Mouse (Mus musculus) CH12F3 (cell line): ENCODE data around the gene Flt3l.

Experiments used
- in situ Hi-C: fragments of 300-500 bp; cut with MboI; formaldehyde crosslinking; loops from 2 replicates; pipeline ENCODE4 v1.14.3; 2020; ENCODE audit warnings: low sequenced_read_pairs

Flt3l gene

DNA sequence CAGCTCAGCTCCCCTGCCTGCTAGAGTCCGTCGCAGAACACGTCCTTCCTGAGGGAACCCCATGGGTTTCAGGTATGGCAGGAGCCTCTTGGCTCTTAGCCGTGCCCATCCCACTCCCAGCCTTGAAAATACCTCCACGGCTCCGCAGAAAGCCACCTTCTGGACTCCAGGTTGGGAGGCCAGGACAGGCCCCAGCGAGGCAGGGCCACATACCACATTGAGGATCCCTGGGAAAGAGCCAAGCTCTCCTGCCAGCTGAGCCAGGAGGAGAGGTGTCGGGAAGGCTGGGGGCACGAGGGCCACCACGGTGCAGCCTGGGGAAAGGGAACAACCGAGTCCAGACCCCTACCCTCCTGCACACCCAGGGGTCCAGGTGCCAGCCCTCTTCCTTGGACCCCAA, 11.0 kb upstream of the Flt3l start:
- in situ Hi-C loops, result no loop called here

DNA sequence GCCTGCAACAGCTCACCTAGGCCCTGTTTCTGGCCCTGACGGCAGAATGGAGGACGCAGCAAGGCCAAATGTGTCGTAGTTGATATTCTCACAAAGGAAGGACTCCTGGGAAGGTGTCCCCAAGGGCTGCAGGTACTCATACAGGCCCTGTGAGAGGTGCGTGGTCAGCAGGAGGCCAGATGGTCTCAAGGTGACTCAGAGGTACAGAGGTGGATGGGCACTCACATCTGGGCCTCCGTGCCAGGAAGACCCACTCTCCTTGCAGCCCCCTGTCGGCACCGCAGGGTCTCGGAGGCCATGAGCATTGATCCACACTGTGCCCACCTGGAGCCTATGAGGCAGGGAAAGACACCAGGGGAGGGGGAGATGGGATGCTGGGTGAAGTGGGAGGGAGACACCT, 9.2 kb upstream of the Flt3l start:
- in situ Hi-C loops, result no loop called here

DNA sequence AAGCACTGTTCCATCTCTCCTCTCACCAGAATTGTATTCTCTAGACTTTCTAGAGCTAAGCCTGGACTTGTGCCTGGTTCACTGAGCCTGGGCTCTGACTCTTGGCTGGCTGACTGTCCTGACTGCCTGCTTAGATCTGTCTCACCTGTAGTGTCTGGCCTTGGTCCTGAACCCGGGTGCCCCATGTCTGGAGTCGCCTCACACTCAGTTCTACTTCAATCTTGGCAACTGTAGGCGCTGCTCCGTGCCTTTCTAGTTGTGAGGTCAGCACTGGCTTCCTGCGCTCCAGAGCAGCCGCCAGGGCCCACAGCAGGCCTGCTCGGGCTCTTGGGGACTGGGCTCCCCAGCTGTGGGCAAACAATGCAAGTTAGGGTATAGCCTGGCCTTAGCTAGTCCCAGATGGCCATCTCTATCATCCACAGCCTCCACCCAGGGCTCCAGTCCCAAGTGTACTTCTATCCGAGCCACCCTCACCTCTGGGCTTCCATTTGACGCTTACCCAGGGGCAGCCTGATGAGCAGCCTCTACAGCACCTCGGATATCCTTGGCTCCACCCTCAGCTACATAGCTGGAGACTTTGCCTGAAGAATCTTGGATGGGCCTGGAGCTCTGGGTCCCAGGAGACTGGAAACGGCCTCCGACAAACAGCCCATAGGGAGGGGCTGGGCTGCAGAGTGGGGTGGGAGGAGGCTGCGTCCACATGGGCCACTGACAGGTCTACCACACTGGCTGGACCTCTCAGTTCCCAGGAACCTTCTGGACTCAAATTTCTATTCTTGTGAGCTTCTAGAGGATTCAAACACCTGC, 8.3 kb upstream of the Flt3l start:
- in situ Hi-C loops, result no loop called here

DNA sequence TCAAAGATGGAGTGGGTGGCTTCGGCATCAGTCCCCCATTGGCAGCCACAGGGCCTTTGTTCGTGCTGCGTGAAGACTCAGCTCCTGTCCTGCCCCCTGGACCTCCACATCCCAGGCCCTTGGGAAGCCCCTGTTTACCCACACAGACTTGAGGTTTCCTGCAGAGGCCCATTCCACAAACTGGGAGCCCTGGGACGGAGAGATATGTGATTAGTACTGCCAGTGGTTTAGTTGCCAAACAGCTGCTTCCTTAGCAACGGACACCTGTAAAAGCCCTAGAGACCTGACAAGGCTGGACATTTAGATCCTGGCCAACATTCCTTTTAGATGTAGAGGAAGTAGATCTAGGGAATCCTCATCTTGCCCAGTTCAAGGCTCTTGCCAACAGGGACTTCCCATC, 5.7 kb upstream of the Flt3l start:
- in situ Hi-C loops, result no loop called here

DNA sequence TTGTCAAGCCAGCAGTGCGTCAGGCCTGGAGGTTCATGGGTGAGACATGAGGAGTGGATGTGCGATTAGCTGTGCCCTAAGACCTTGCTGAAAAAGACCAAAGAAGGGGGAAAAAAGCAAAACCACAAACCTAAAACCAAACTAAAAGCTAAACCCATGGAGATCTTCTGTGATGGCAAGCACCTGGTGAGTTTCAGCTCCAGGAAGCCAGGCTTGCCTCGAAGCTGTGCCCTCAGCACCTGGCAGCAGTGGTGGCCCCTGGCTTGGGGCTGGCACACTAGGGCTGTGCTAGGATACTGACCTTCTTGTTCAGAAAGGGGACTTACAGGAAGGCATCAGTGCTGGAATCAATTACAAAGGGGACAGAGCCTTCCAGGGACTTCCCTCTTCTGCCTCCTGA, 5.1 kb upstream of the Flt3l start:
- in situ Hi-C loops, result no loop called here

DNA sequence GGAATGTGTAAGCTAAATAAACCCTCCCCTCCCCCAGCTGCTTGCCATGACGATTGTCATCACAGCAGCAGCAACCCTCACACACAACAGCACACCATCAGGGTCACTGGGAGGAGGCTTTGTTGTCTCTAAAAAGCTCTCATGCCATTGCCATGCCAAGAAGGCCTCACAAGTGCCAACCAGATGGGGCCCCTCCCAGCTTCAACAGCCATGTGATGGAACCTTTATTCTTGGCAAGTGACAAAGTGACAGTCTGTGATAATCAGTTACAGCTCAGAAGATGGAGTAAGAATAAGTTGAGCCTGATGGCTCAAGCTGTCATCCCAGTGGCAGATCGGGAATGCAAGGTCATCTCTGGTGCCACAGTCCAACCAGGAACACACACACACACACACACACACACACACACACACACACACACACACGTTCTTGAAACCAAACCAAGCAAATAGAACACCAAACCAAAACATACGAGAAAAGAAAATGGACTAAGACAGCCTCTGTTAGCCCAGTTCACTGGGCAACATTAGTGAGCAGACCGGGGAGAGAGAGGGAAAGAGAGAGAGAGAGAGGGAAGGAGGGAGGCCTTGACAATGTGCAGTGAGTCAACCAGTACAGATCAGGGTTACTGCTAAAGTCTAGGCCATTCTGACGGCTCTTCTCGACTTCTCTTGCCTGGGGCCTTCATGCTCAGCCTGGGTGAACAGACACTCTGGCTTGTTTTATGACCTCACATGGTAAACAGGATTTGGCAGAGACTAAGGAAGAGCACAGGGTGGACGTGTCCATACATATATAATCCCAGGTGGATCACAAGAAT, 3.9 kb upstream of the Flt3l start:
- in situ Hi-C loops, result no loop called here

DNA sequence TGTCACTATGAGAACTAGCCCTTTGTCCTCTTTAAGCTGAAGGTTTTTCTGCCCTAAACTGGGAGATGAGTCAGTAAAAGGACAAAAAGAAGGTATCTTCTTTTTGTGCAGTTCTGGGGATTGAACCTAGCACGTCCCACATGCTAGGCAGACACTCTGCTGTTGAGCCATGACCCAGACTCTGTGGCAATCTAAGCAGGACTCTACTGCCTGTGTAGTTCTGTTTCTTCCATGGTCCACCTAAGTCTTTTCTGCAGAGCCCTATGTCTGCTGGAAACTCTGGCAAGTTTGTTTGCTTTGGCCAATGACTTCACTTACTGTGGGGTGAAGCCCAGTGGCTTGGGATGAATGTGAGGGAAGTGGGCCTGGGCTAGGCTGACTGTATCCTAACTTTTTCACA, 2.2 kb upstream of the Flt3l start:
- in situ Hi-C loops, result no loop called here

DNA sequence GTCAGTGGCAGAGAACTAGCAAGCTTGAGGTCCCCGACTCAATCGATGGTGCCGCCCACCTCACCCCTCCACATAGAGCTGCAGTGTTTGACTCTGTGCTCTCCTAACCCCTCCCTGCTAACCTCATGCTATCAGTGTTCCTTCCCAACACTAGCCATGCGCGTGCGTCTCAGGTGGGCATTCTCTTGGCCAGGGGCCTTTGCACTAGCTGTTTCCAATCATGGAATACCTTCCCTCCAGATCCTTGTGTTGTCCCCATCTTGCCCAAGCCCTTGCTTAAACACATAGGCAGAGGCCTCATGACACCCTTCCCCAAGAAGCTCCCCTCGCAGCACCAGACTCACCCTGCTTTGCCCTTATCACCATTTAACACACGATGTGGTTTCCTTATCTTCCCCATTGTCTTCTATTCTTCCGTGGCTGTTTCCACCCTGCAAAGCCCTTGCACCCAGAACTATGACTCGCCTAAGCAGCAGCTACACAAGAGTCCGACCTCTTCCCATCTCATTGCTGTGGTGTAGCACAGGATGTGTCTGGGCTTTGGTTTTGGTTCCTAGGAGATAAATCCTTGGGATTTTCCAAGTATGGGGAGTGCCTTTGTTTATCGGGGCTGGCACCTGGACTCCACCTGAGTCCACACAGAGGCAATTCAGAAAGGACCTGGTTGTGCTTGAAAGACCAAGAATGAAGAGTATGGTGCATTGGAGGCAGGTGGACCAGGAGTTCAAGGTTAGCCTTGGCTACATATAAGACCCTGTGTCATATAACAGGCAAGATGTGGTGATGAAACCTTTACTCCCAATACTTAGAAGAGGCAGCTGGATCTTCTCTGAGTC, 1.2 kb upstream of the Flt3l start:
- in situ Hi-C loops, result no loop called here

DNA sequence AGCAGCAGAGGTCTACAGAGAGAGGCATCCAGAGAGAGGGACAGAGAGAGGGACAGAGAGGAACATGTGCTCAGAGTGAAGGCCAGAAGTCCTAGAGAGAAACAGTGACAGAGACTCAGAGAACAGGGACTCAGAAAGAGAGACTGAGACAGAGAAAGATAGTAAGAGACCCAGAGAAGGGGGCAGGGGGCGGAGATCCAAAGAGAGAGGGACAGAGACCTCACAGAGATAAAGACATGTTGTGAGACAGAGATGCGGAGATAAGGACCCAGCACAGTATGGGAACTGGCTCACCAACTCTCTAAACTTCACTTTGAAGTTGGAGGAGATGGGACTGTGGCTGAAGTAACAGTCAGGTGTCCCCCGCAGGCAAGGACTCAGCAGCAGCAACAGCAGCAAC, 862 bp downstream of the Flt3l start:
- in situ Hi-C loops, result no loop called here

DNA sequence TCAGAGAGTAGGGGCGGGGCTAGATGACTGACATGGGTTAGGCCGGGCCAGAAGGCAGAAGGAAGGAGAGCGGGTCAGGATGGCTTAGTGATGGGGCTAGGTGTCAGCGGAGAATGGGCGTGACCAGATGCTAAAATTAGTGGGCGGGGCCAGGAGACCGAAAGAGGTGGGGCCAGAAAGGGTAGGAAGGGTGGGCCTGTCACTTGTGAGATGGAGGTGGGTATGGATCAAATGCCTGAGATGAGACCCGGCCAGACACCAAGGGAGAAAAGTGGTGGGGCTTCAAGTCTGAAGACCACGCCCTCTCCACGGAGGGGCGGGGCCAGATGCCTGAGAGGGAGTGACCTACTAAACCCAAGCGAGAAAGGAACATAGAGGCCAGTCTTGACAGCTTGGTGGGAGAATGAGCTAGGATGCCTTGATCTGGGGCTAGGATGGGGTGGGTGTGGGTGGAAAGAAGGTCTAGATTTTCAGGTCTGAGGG, 1.6 kb downstream of the Flt3l start:
- in situ Hi-C loops, result no loop called here

DNA sequence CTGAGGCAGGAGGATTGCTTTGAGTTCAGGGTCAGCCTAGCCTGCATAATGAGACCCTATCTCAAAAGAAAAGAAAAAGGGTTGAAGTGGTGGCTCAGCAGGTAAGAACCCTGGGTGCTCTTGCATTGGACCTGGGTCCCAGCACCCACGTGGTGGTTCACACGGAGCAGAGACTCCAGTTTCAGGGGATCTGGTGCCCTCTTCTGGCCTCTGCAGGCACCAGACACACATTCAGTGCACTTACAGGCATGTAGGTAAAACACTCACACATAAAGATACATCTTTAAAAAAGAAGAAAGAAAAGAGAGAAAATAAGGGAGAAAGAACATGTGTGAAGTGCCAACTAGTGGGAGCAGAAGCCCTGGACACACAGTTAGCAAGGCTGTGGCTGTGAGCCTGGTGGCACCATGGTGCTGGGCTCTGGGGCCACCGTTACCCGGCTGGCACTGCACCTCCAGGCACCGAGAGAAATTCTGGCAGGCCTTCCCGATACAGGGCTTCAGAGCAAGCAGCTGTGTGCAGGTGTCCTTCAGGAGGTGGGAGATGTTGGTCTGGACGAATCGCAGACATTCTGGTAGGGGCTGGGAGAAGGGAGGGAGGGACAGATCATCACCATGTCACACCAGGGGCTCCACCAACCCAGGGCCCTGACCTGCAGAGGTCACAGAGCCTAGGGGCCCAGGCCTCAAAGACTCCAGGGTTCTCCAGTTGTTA, 2.6 kb downstream of the Flt3l start:
- in situ Hi-C loops, result no loop called here

DNA sequence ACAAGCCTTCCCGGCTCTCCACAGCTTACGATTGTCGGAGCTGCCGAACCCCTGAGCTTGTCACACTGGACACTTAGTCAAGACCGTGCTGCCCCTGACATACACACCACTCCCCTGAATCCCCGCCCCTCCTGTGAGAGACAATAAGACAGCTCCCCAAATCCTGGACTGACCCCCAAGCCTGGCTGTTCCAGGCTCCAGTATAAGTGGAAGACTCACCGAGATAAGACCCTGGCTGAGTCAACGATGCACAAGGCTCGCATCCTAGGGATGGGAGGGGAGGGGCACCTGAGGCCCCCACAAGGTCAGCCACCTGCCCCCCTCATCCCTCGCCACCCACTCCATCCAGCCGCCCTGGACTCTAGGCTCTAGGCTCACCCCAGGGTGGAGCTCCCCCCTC, 4.4 kb downstream of the Flt3l start:
- in situ Hi-C loops, result no loop called here

DNA sequence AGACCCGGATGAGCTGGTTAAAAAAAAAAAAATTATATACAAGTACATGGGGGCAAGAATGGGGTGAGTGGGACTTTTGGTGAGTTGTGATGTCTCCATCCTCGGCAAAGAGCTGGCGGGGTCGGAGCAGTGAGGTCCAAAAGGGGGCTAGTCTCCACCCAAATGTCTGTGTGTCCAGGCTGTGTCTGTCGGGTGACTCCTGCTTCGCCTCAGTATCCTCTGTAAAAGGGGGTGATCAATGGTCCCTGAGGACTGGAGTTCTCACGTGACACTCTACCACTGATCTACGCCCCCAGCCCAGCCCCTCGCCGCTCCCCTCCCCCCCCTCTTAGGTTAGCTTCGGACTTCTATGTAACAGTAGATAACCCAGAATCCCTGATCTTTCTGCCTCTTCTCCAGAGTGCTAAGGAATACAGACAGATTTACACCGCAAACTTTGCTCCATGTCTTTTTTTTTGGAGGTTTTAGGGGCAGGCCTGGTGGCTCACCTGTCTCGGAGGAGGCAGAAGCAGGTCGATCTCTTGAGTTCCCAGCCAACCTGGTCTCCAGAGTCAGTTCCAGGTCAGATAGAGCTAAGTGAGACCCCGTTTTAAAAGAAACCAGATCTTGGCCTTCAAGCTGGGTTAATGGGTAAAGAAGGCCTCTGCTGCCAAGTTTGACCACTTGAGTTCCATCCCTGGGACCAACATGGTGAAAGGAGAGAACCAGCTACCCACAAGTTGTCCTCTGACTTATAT, 6.3 kb downstream of the Flt3l start:
- in situ Hi-C loops, result no loop called here

DNA sequence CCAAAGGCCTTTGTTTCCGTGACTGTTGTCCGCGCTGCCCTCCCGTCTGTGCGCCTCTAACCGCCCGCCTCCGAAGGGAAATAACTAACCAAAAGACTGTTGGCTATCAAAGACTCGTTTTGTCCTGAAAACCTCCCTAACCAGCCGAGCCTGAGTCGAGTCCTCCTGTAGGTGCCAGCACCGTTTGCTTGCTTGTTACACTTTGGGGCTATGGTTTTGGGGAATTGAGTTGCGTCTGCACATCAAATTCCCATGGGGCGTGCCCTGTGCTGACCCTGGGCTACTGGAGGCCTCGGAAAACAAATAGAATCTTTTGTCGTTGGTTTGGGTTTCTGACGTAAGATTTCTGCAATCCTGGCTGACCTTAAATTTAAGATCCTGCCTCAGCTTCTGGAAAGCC, 6.9 kb downstream of the Flt3l start:
- in situ Hi-C loops, result no loop called here

DNA sequence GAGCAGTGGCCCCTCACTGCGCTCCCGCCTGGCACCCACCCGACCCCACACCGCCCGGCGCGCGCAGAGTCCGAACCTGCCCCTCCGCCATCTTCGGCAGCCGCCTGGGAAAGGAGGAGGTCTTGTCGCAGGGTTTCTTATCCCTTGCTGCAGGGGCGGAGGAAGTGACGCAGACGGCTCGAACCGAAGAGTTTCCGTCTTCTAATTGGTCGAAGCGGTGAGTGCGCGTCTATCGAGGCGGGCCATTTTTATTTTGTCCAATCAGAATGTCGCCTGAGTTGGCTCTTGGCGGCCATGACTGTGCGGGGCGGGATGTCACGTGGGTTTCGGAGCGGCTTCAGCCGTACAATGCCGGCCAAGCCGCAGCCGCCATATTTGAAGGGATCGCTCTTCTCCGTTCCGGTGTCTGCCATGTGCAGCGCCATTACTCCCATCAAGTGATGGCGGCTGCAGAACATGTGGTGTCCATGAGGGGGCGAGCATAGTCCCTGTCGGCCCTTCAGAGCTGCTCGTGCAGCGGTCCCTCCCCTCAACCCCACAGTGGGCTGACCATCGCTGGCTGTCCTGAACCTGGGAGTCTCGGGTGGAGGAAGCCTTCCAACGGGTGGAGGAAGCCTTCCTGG, 7.5 kb downstream of the Flt3l start, which contains the start of gene Rpl13a:
TSS of gene Rpl13a (minus strand) at position 138 of the 623 bp plus-strand sequence.
- in situ Hi-C loops, result no loop called here

DNA sequence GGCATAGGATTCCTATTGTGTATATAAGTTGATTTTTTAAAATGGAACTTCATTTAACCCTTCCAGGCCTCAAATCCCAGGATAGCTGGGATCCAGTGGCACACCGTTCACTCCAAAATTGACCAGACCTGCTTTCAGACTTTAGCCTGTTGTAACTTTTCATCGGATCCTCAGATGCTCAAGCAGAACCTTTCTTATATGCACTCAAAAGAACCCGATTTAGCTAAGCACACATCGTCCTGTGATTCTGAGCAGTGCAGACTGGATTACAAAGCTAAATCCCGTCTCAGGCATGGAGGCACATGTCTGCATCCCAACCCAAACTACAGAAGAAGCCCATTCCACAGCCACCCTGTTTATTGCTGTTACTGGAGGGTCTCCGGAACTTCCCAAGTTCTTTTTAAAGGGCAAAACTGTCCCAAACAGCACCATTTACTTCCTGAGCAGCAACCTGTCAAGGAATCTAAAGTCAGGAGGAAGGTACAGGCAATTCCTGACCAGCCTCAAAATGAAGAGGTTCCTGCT, 8.5 kb downstream of the Flt3l start:
- in situ Hi-C loops, result no loop called here

DNA sequence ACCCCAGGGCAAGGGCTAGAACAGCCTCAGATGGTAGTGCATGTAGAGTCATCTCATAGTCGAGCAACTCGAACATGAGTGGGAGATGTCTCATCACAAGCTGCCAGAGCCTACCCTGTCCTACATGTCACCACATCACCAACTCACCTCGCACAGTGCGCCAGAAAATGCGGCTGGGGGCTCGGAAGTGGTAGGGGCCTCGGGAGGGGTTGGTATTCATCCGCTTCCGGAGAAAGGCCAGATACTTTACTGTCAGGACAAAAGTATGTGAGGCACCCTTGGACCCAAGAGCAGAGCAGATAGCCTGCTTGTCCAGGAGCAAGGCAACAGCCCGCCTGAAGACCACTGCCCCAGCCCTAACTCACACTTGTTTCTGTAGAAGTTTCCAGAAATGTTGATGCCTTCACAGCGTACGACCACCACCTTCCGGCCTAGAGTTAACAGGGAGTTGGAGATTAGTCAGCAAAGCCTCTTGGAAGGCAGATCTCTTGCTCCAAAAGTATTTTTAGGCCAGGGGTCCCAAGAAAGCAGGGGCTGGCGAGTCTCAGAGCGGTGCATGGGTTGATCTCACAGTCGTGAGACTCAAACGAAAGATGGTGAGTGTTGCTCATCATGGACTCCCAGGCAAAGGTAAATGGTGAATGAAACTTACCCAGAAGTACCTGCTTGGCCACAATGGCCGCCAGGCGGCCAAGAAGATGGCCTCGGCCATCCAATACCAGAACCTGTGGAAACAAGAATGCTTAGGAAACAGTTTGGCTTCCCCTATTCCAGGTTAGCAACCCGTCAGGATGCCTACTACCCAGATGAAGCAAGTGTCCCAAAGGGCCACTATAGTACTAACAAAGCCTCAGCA, 9.2 kb downstream of the Flt3l start:
- in situ Hi-C loops, result no loop called here

DNA sequence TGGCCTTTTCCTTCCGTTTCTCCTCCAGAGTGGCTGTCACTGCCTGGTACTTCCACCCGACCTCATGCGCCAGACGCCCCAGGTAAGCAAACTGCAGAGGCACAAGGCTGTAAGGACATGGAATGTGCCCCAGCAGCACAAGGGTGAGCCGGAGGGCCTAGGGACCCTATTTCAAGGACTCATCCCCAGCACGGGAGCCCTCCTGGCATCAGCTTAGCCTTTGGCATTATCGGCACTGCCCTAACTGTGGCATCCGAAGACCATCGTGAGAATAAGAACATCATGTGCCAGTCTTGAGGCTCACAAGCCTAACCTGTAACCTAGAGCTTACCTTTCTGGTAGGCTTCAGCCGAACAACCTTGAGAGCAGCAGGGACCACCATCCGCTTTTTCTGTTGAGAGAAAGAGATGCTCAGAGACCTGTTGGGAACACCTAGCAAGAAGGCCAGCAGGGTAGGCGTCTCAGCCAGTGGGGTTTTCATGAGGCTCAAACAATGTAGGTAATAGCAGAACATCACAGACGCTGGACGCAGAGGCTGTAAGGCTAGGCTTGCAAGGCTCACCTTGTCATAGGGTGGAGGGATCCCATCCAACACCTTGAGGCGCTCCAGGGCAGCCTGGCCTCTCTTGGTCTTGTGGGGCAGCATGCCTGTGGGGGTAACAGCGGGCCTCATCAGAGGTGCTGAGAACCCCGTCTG, 9.9 kb downstream of the Flt3l start:
- in situ Hi-C loops, result no loop called here
